In the genomic region with DNA sequence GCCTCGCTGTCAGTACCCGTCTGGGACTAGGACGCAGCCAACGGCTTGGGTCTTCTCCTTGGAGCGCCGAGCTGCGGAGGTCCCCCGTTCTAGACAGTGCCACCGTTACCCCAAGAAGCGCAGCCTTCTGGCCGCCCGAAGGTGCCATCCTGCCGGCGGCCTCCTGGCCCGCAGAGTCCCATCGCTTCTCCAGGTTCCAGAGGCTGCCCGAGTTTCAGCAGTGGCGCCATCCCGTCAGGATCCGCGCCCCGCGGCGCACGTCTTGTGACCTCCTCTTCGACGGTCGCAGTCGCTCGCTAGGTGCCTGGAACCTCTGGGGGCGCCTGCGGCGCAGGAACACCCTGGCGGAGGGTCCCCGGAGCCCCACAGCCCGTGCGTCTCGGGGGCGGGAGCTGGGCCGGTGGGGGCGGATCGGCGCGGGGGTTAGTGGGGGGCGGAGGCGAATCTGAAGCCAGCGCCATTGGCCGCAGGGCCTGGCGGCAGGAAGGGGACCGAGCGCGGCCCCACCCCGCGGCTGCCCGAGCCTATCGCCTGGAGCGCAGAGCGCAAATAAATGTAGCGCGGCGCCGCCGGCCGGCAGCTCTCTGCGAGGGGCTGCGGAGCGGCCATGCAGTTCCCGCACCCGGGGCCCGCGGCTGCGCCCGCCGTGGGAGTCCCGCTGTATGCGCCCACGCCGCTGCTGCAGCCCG, we compare ENCODE assay signal across 1 mouse cellular context.
A peak's percentile ranks its signal among the peaks of the same experiment; 100 is the strongest.
TF ChIP-seq lines count a peak whose summit lies in the region.

A gene (plus strand): TSS at position 548 of the 689 bp plus-strand sequence.

TF ChIP-seq in CH12.LX, 34 proteins besides CTCF, POLR2A, EP300 and RAD21 (continued from another document):
- no peak for TF ChIP-seq ETS1 (conservative IDR thresholded peaks at IDR 0.05; ENCODE audit: low read depth, low read length)
- peak; percentile 91 for TF ChIP-seq NELFE (IDR thresholded peaks at IDR 0.05; ENCODE audit: low read depth, low read length)
- peak; percentile 73; the same call in 1 of the 2 replicates for TF ChIP-seq MAZ (IDR thresholded peaks at IDR 0.05; ENCODE audit: low read depth, low read length)
- TF ChIP-seq CHD2 (IDR thresholded peaks at IDR 0.05; ENCODE audit: low read length) = no peak
- TF ChIP-seq UBTF (IDR thresholded peaks at IDR 0.05; ENCODE audit: low read depth, low read length) = peak; percentile 74; the same call in 1 of the 2 replicates
- no peak for TF ChIP-seq HCFC1 (IDR thresholded peaks at IDR 0.05; ENCODE audit: low read depth, low read length)
- 0 out of 2 replicates have a peak, but pooled peaks have one; percentile 1 for TF ChIP-seq MYC (IDR thresholded peaks at IDR 0.05; ENCODE audit: low read depth, low read length)
- TF ChIP-seq ZC3H11A (IDR thresholded peaks at IDR 0.05; ENCODE audit: low read depth, low read length) = no peak
- TF ChIP-seq MXI1 (IDR thresholded peaks at IDR 0.05; ENCODE audit: low read depth, low read length) = no peak
- TF ChIP-seq GABPA (IDR thresholded peaks at IDR 0.05; ENCODE audit: insufficient replicate concordance, low read depth, low read length) = no peak
- TF ChIP-seq ZKSCAN1 (IDR thresholded peaks at IDR 0.05; ENCODE audit: borderline replicate concordance, low read depth, low read length) = no peak
- TF ChIP-seq PAX5 (IDR thresholded peaks at IDR 0.05; ENCODE audit: low read length) = no peak
- TF ChIP-seq NRF1 (IDR thresholded peaks at IDR 0.05; ENCODE audit: low read depth, low read length) = peak; percentile 46
- TF ChIP-seq JUN (IDR thresholded peaks at IDR 0.05; ENCODE audit: insufficient read depth, low read depth, low read length) = no peak
TF ChIP-seq in CH12.LX: peak in this region for 12.
